Mouse (Mus musculus): ENCODE measurements at regions not wholly inside any gene's neighbourhood (a gene's known extent, or its start where the extent isn't known, plus 50 kb on each side); places are given as distances from the start of the nearest gene placed in this dataset.

- Histone ChIP-seq H3K27ac (replicated peaks) (no peak overlapping the region), H3K36me3 (no peaks in the 10 kb centered on the region), H3K9ac (no peak overlapping the region), H3K27me3 (no peaks in the 10 kb centered on the region), H3K4me2 (no peak overlapping the region), H3K9me3 (no peaks in the 10 kb centered on the region), H3K4me1 (replicated peaks) (no peaks in the 10 kb centered on the region), H3K4me3 (no peak overlapping the region)
- ATAC-seq (ENCODE audit: low FRiP score, low read depth) = no peak
- 75% methylated on average over 6 of the region's 6 CpGs for WGBS
Measured at GRCm38 (mm10) chr10:126473050-126473719, 428.0 kb downstream of the Atp23 start.

GRCm38 (mm10) chr10:126470838-126471491 lies 430.2 kb downstream of the Atp23 start:
- Histone ChIP-seq H3K9ac (no peak overlapping the region), H3K4me2 (no peak overlapping the region), H3K4me1 (replicated peaks) (no peaks in the 10 kb centered on the region), H3K27ac (replicated peaks) (no peak overlapping the region), H3K9me3 (no peaks in the 10 kb centered on the region), H3K27me3 (no peaks in the 10 kb centered on the region), H3K36me3 (no peaks in the 10 kb centered on the region), H3K4me3 (no peak overlapping the region)
- ATAC-seq (ENCODE audit: low FRiP score, low read depth) = no peak
- WGBS = 76% methylated on average over 4 of the region's 4 CpGs

- H3K9ac ChIP-seq = no peak overlapping the region
- no peak overlapping the region for H3K4me3 ChIP-seq
- ATAC-seq (ENCODE audit: low FRiP score, low read depth) = no peak
- H3K36me3 ChIP-seq = no peaks in the 10 kb centered on the region
- H3K9me3 ChIP-seq = no peaks in the 10 kb centered on the region
- 74% methylated on average over 1 of the region's 1 CpGs for WGBS
- no peaks in the 10 kb centered on the region for H3K27me3 ChIP-seq
- H3K4me2 ChIP-seq = no peak overlapping the region
- H3K4me1 ChIP-seq (replicated peaks) = no peaks in the 10 kb centered on the region
- H3K27ac ChIP-seq (replicated peaks) = no peak overlapping the region
Measured at GRCm38 (mm10) chr10:126462770-126463169, 438.4 kb downstream of the Atp23 start.

- Histone ChIP-seq H3K4me3 (no peak overlapping the region), H3K27me3 (no peaks in the 10 kb centered on the region), H3K9ac (no peak overlapping the region), H3K4me2 (no peak overlapping the region), H3K4me1 (replicated peaks) (no peaks in the 10 kb centered on the region), H3K36me3 (no peaks in the 10 kb centered on the region), H3K9me3 (no peaks in the 10 kb centered on the region), H3K27ac (replicated peaks) (no peak overlapping the region)
- 73% methylated on average over 5 of the region's 5 CpGs for WGBS
- ATAC-seq (ENCODE audit: low FRiP score, low read depth) = no peak
Measured at GRCm38 (mm10) chr10:126458523-126458922, 442.6 kb downstream of the Atp23 start.

GRCm38 (mm10) chr10:126452757-126453528 lies 448.2 kb downstream of the Atp23 start:
- no peaks in the 10 kb centered on the region for H3K9me3 ChIP-seq
- 64% methylated on average over 15 of the region's 15 CpGs for WGBS
- H3K27ac ChIP-seq (replicated peaks) = no peak overlapping the region
- 0 out of 2 replicates have a peak, but pooled peaks have one; percentile 42 for ATAC-seq (ENCODE audit: low FRiP score, low read depth)
- H3K4me3 ChIP-seq = no peak overlapping the region
- H3K27me3 ChIP-seq = no peaks in the 10 kb centered on the region
- H3K9ac ChIP-seq = no peak overlapping the region
- no peaks in the 10 kb centered on the region for H3K4me1 ChIP-seq (replicated peaks)
- H3K4me2 ChIP-seq = no peak overlapping the region
- H3K36me3 ChIP-seq = no peaks in the 10 kb centered on the region

GRCm38 (mm10) chr10:126452057-126452622 lies 449.0 kb downstream of the Atp23 start:
- H3K4me1 ChIP-seq (replicated peaks) = no peaks in the 10 kb centered on the region
- ATAC-seq (ENCODE audit: low FRiP score, low read depth) = no peak
- H3K27me3 ChIP-seq = no peaks in the 10 kb centered on the region
- H3K4me3 ChIP-seq = no peak overlapping the region
- no peaks in the 10 kb centered on the region for H3K36me3 ChIP-seq
- WGBS = 89% methylated on average over 10 of the region's 10 CpGs
- H3K9me3 ChIP-seq = no peaks in the 10 kb centered on the region
- no peak overlapping the region for H3K27ac ChIP-seq (replicated peaks)
- no peak overlapping the region for H3K9ac ChIP-seq
- H3K4me2 ChIP-seq = no peak overlapping the region

- H3K4me3 ChIP-seq = no peak overlapping the region
- no peaks in the 10 kb centered on the region for H3K27me3 ChIP-seq
- no peaks in the 10 kb centered on the region for H3K36me3 ChIP-seq
- H3K9me3 ChIP-seq = no peaks in the 10 kb centered on the region
- H3K9ac ChIP-seq = no peak overlapping the region
- no peaks in the 10 kb centered on the region for H3K4me1 ChIP-seq (replicated peaks)
- no peak overlapping the region for H3K27ac ChIP-seq (replicated peaks)
- no peak for ATAC-seq (ENCODE audit: low FRiP score, low read depth)
- H3K4me2 ChIP-seq = no peak overlapping the region
Measured at GRCm38 (mm10) chr10:126431222-126431621, 465.3 kb downstream of the Lrig3 start.

- no peak overlapping the region for H3K27ac ChIP-seq (replicated peaks)
- H3K9ac ChIP-seq = no peak overlapping the region
- 85% methylated on average over 8 of the region's 8 CpGs for WGBS
- no peak overlapping the region for H3K4me2 ChIP-seq
- H3K36me3 ChIP-seq = no peaks in the 10 kb centered on the region
- H3K27me3 ChIP-seq = no peaks in the 10 kb centered on the region
- ATAC-seq (ENCODE audit: low FRiP score, low read depth) = no peak
- no peak overlapping the region for H3K4me3 ChIP-seq
- no peaks in the 10 kb centered on the region for H3K9me3 ChIP-seq
- H3K4me1 ChIP-seq (replicated peaks) = no peaks in the 10 kb centered on the region
Measured at GRCm38 (mm10) chr10:126430346-126430745, 464.4 kb downstream of the Lrig3 start.

- Histone ChIP-seq H3K4me3 (no peak overlapping the region), H3K27ac (replicated peaks) (no peak overlapping the region), H3K4me2 (no peak overlapping the region), H3K4me1 (replicated peaks) (no peaks in the 10 kb centered on the region), H3K9me3 (no peaks in the 10 kb centered on the region), H3K27me3 (no peaks in the 10 kb centered on the region), H3K9ac (no peak overlapping the region), H3K36me3 (no peaks in the 10 kb centered on the region)
- ATAC-seq (ENCODE audit: low FRiP score, low read depth) = no peak
- 88% methylated on average over 1 of the region's 1 CpGs for WGBS
Measured at GRCm38 (mm10) chr10:126429502-126429901, 463.5 kb downstream of the Lrig3 start.

GRCm38 (mm10) chr10:126422066-126422465 lies 456.1 kb downstream of the Lrig3 start:
- Histone ChIP-seq H3K9ac (no peak overlapping the region), H3K4me1 (replicated peaks) (no peaks in the 10 kb centered on the region), H3K27me3 (no peaks in the 10 kb centered on the region), H3K9me3 (no peaks in the 10 kb centered on the region), H3K36me3 (no peaks in the 10 kb centered on the region), H3K4me2 (no peak overlapping the region), H3K4me3 (no peak overlapping the region), H3K27ac (replicated peaks) (no peak overlapping the region)
- 52% methylated on average over 6 of the region's 6 CpGs for WGBS
- ATAC-seq (ENCODE audit: low FRiP score, low read depth) = no peak

GRCm38 (mm10) chr10:126413786-126414185 lies 447.8 kb downstream of the Lrig3 start:
- Histone ChIP-seq H3K4me2 (no peak overlapping the region), H3K9ac (no peak overlapping the region), H3K27me3 (no peaks in the 10 kb centered on the region), H3K27ac (replicated peaks) (no peak overlapping the region), H3K4me1 (replicated peaks) (no peaks in the 10 kb centered on the region), H3K9me3 (no peaks in the 10 kb centered on the region), H3K36me3 (no peaks in the 10 kb centered on the region), H3K4me3 (no peak overlapping the region)
- no peak for ATAC-seq (ENCODE audit: low FRiP score, low read depth)
- WGBS = 72% methylated on average over 7 of the region's 7 CpGs

- H3K36me3 ChIP-seq = no peaks in the 10 kb centered on the region
- no peak overlapping the region for H3K9ac ChIP-seq
- no peaks in the 10 kb centered on the region for H3K4me1 ChIP-seq (replicated peaks)
- H3K4me2 ChIP-seq = no peak overlapping the region
- H3K9me3 ChIP-seq = no peaks in the 10 kb centered on the region
- H3K4me3 ChIP-seq = no peak overlapping the region
- H3K27me3 ChIP-seq = no peaks in the 10 kb centered on the region
- ATAC-seq (ENCODE audit: low FRiP score, low read depth) = no peak
- WGBS = 81% methylated on average over 2 of the region's 3 CpGs
- no peak overlapping the region for H3K27ac ChIP-seq (replicated peaks)
Measured at GRCm38 (mm10) chr10:126392235-126392634, 426.3 kb downstream of the Lrig3 start.
